Mouse (Mus musculus): Measurements from ENCODE around the gene Tshb.

Gene Tshb

DNA sequence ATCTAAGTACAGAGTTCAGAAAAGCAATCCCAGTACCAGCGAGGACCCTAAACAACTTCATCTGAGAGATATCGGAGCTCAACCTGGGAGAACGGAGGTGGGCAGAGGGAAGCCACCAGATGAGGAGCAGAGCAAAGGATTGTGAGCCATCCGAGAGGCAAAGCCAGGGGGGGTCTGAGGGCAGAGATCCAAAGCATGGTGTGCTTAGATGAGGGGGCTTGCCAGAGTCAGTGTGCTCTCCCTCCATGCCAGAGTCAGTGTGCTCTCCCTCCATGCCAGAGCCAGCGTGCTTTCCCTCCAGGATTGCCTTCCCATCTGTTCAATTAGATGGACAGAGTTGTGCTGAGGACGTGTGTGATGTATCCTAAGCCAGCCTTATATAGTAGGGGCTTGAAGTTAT is 45.4 kb downstream of the Tshb start:
- 82% methylated on average over 6 of the region's 6 CpGs for WGBS

DNA sequence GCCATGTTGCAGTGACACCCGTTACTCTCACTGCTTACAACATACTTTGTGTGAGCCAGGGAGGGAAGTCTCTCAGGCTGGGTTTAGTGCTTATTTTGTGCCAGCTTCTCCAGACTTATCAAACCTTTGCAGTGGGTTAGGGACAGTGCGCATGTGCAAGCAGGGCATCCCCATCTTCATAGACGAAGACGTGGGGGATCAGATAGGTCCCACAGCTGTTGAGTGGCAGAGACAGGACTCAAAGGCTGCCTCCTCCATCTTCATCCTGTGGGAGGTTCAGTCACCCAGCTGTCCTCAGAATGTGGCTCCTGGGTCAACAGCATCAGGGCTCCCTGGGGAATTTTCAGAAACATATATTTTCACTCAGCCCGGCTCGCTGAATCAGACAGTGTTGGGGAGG is 46.1 kb downstream of the Tshb start:
- WGBS: 74% methylated on average over 6 of the region's 6 CpGs

- WGBS: 56% methylated on average over 6 of the region's 6 CpGs
Observed at GRCm38 (mm10) chr3:102735638-102736037, 46.9 kb downstream of the Tshb start.

DNA sequence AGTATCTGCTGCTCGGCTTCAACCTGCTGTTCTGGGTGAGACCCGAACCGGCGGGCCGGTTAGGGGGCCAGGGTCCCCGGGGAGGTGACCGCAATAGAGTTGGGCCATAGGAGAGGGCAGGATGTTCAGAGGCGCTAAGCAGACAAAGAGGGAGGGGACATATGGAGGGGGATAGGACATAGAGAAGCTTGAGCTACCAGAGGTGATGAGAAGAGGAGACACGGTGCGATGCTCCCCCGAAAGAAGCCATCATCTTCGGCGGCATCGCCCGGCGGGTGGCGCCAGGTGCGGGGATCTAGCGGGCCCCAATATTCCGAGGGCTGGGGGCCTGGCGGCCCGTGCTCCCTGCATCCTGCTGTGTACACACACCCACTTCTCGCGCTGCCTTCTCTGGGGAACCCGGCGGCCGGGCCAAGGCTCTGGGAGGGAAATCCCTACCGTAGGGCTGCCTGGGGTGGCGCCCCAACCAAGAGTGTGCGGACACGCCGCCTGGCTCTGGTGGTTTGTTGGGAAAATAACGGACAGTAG is 47.4 kb downstream of the Tshb start:
- WGBS: 2% methylated on average over 33 of the region's 33 CpGs

GRCm38 (mm10) chr3:102734313-102735030 is 48.0 kb downstream of the Tshb start, which contains the start of gene Tspan2:
Gene Tspan2 (plus strand): TSS chr3:102734529.
- 2% methylated on average over 54 of the region's 54 CpGs for WGBS

DNA sequence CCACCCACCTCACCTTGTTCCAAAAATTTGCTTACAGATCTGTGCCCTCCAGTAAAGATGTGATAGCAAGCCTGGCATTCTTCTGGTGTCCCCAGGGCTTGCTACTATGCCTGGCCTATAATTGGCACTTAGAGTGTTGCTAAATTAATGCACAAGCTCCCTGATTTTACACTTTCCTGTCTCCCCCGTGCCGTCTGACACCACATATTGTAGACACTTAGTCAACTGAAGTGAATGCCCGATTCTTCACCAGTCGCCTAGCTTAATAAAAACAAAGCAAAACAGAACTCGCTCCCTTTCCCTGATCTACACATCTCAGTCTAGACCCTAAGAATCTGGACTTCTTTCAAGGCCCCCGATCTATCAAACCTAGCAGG is 48.6 kb downstream of the Tshb start:
- WGBS: 27% methylated on average over 6 of the region's 6 CpGs

GRCm38 (mm10) chr3:102733050-102733449 is 49.5 kb downstream of the Tshb start:
- 90% methylated on average over 3 of the region's 3 CpGs for WGBS

- WGBS: 88% methylated on average over 4 of the region's 4 CpGs
Observed at GRCm38 (mm10) chr3:102732619-102733018, 49.9 kb downstream of the Tshb start.

DNA sequence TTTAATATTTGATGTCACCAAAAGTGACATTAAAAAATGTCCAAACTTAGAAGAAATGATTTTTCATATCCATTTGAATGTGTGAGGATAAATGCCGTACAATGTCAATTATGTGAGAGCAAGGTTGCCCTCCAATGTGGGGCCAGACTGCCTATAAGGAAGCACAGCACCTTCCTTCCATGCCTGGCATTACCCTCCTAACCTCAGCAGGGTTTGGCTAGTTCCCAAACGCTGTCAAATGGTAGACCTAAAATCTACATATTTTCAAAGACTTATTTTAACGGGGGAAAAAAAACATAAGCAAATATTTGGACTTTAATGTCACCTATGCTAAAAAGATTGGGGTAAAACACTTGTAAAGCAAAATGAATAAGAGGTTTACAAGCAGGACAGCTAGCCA is 51.4 kb downstream of the Tshb start:
- WGBS: 71% methylated on average over 3 of the region's 3 CpGs

- WGBS: 70% methylated on average over 5 of the region's 5 CpGs
Observed at GRCm38 (mm10) chr3:102729416-102729815, 53.1 kb downstream of the Tshb start.

Measured in cerebral cortex, adult 2 months (tissue).